Mouse (Mus musculus): ENCODE measurements around the gene Top3b. TPM values are rescaled to one million over a fixed set of nuclear protein-coding genes. Genes with fewer than 3 reads are reported as not detected.

Top3b gene
- polyA plus RNA-seq, 1 experiment from 2014 or later = 29.4 TPM

GRCm38 (mm10) chr16:16888341-16888740 is 17.8 kb downstream of the Top3b start:
- Histone ChIP-seq H3K36me3 (ENCODE audit: control insufficient read depth, insufficient read depth, low read length) (peaks cover 53% of the 10 kb centered on the region), H3K4me3 (ENCODE audit: low read depth, low read length) (no peak overlapping the region), H3K9me3 (ENCODE audit: control insufficient read depth, low read length) (no peaks in the 10 kb centered on the region), H3K9ac (ENCODE audit: low read length) (no peak overlapping the region), H3K4me1 (replicated peaks; ENCODE audit: control insufficient read depth, insufficient read depth) (no peaks in the 10 kb centered on the region), H3K4me2 (replicated peaks; ENCODE audit: low read depth) (no peak overlapping the region), H3K27me3 (ENCODE audit: control insufficient read depth, insufficient read depth, low read length) (no peaks in the 10 kb centered on the region), H3K27ac (replicated peaks) (no peak overlapping the region)
- 96% methylated on average over 1 of the region's 1 CpGs for WGBS
- TF ChIP-seq EP300 (optimal IDR thresholded peaks at IDR 0.05) (no peak), CTCF (IDR thresholded peaks at IDR 0.05; ENCODE audit: low read depth) (no peak)
- DNase-seq (ENCODE audit: low spot score) (no peak), ATAC-seq (ENCODE audit: low FRiP score, low TSS enrichment) (no peak)

- Histone ChIP-seq H3K27me3 (ENCODE audit: control insufficient read depth, insufficient read depth, low read length) (no peaks in the 10 kb centered on the region), H3K36me3 (ENCODE audit: control insufficient read depth, insufficient read depth, low read length) (peaks cover 33% of the 10 kb centered on the region)
- 92% methylated on average over 7 of the region's 7 CpGs for WGBS
These were observed 21.8 kb downstream of the Top3b start for GRCm38 (mm10) chr16:16892366-16892765.

GRCm38 (mm10) chr16:16896015-16896381 is 25.5 kb downstream of the Top3b start:
- DNase-seq (ENCODE audit: low spot score) (no peak), ATAC-seq (ENCODE audit: low FRiP score, low TSS enrichment) (no peak)
- Histone ChIP-seq H3K9ac (ENCODE audit: low read length) (no peak overlapping the region), H3K4me1 (replicated peaks; ENCODE audit: control insufficient read depth, insufficient read depth) (no peaks in the 10 kb centered on the region), H3K27me3 (ENCODE audit: control insufficient read depth, insufficient read depth, low read length) (no peaks in the 10 kb centered on the region), H3K4me2 (replicated peaks; ENCODE audit: low read depth) (no peak overlapping the region), H3K36me3 (ENCODE audit: control insufficient read depth, insufficient read depth, low read length) (peaks cover 8% of the 10 kb centered on the region), H3K27ac (replicated peaks) (peak overlapping the region; percentile 61; the same call in 1 of the 2 replicates), H3K4me3 (ENCODE audit: low read depth, low read length) (no peak overlapping the region), H3K9me3 (ENCODE audit: control insufficient read depth, low read length) (no peaks in the 10 kb centered on the region)
- 30% methylated on average over 4 of the region's 4 CpGs for WGBS
- TF ChIP-seq CTCF (IDR thresholded peaks at IDR 0.05; ENCODE audit: low read depth) (no peak), EP300 (optimal IDR thresholded peaks at IDR 0.05) (no peak)

More at GRCm38 (mm10) chr16:16892366-16892765, 21.8 kb downstream of the Top3b start:
- no peak overlapping the region for H3K9ac ChIP-seq (ENCODE audit: low read length)
- no peak overlapping the region for H3K27ac ChIP-seq (replicated peaks)
- DNase-seq (ENCODE audit: low spot score) (no peak), ATAC-seq (ENCODE audit: low FRiP score, low TSS enrichment) (no peak)
- H3K4me3 ChIP-seq (ENCODE audit: low read depth, low read length) = no peak overlapping the region
- H3K9me3 ChIP-seq (ENCODE audit: control insufficient read depth, low read length) = no peaks in the 10 kb centered on the region
- TF ChIP-seq CTCF (IDR thresholded peaks at IDR 0.05; ENCODE audit: low read depth) = no peak
- no peak for TF ChIP-seq EP300 (optimal IDR thresholded peaks at IDR 0.05)
- no peak overlapping the region for H3K4me2 ChIP-seq (replicated peaks; ENCODE audit: low read depth)
- H3K4me1 ChIP-seq (replicated peaks; ENCODE audit: control insufficient read depth, insufficient read depth) = no peaks in the 10 kb centered on the region

GRCm38 (mm10) chr16:16896382-16897055 is 26.0 kb downstream of the Top3b start, which contains the start of gene Ppm1f:
Gene Ppm1f, plus strand, starts transcription at chr16:16896469.
- DNase-seq (ENCODE audit: low spot score) (peak; percentile 95), ATAC-seq (ENCODE audit: low FRiP score, low TSS enrichment) (peak; percentile 93)
- peak within 1 kb of the TSS; percentile 84 for H3K4me2 ChIP-seq (replicated peaks; ENCODE audit: low read depth)
- TF ChIP-seq EP300 (optimal IDR thresholded peaks at IDR 0.05) = no peak
- TF ChIP-seq CTCF (IDR thresholded peaks at IDR 0.05; ENCODE audit: low read depth) = peak; percentile 99
- peaks cover 7% of the 10 kb centered on the region for H3K36me3 ChIP-seq (ENCODE audit: control insufficient read depth, insufficient read depth, low read length)
- under 1% methylated on average over 29 of the region's 29 CpGs for WGBS
- H3K27ac ChIP-seq (replicated peaks) = peak within 1 kb of the TSS; percentile 75
- no peaks in the 10 kb centered on the region for H3K9me3 ChIP-seq (ENCODE audit: control insufficient read depth, low read length)
- H3K4me3 ChIP-seq (ENCODE audit: low read depth, low read length) = peak within 1 kb of the TSS; percentile 52
- peak within 1 kb of the TSS; percentile 45 for H3K9ac ChIP-seq (ENCODE audit: low read length)
- no peaks in the 10 kb centered on the region for H3K4me1 ChIP-seq (replicated peaks; ENCODE audit: control insufficient read depth, insufficient read depth)
- no peaks in the 10 kb centered on the region for H3K27me3 ChIP-seq (ENCODE audit: control insufficient read depth, insufficient read depth, low read length)

GRCm38 (mm10) chr16:16897056-16897584 is 26.6 kb downstream of the Top3b start:
- WGBS = 21% methylated on average over 10 of the region's 10 CpGs
- peak overlapping the region; percentile 75 for H3K27ac ChIP-seq (replicated peaks)
- no peaks in the 10 kb centered on the region for H3K4me1 ChIP-seq (replicated peaks; ENCODE audit: control insufficient read depth, insufficient read depth)

GRCm38 (mm10) chr16:16902329-16902728 is 31.8 kb downstream of the Top3b start:
- Histone ChIP-seq H3K36me3 (ENCODE audit: control insufficient read depth, insufficient read depth, low read length) (peaks cover 5% of the 10 kb centered on the region; the same call in 1 of the 2 replicates), H3K9ac (ENCODE audit: low read length) (no peak overlapping the region), H3K9me3 (ENCODE audit: control insufficient read depth, low read length) (no peaks in the 10 kb centered on the region), H3K4me3 (ENCODE audit: low read depth, low read length) (no peak overlapping the region), H3K4me1 (replicated peaks; ENCODE audit: control insufficient read depth, insufficient read depth) (no peaks in the 10 kb centered on the region), H3K4me2 (replicated peaks; ENCODE audit: low read depth) (no peak overlapping the region), H3K27ac (replicated peaks) (no peak overlapping the region), H3K27me3 (ENCODE audit: control insufficient read depth, insufficient read depth, low read length) (no peaks in the 10 kb centered on the region)
- ATAC-seq (ENCODE audit: low FRiP score, low TSS enrichment) (no peak), DNase-seq (ENCODE audit: low spot score) (no peak)
- no peak for TF ChIP-seq CTCF (IDR thresholded peaks at IDR 0.05; ENCODE audit: low read depth)
- TF ChIP-seq EP300 (optimal IDR thresholded peaks at IDR 0.05) = no peak
- 75% methylated on average over 4 of the region's 4 CpGs for WGBS

More at GRCm38 (mm10) chr16:16897056-16897584, 26.6 kb downstream of the Top3b start:
- no peaks in the 10 kb centered on the region for H3K9me3 ChIP-seq (ENCODE audit: control insufficient read depth, low read length)
- H3K36me3 ChIP-seq (ENCODE audit: control insufficient read depth, insufficient read depth, low read length) = peaks cover 7% of the 10 kb centered on the region
- no peaks in the 10 kb centered on the region for H3K27me3 ChIP-seq (ENCODE audit: control insufficient read depth, insufficient read depth, low read length)
- peak overlapping the region; percentile 45 for H3K9ac ChIP-seq (ENCODE audit: low read length)
- peak overlapping the region; percentile 84 for H3K4me2 ChIP-seq (replicated peaks; ENCODE audit: low read depth)
- DNase-seq (ENCODE audit: low spot score) = no peak
- peak; percentile 8; the same call in 1 of the 2 replicates for ATAC-seq (ENCODE audit: low FRiP score, low TSS enrichment)
- peak overlapping the region; percentile 52 for H3K4me3 ChIP-seq (ENCODE audit: low read depth, low read length)
- TF ChIP-seq EP300 (optimal IDR thresholded peaks at IDR 0.05) (no peak), CTCF (IDR thresholded peaks at IDR 0.05; ENCODE audit: low read depth) (no peak)

Data from stomach, postnatal 0 days (tissue).